Mouse (Mus musculus) gastrocnemius, postnatal 25 days (tissue): Measurements from ENCODE around the gene Myof. TPM values are rescaled to one million over a fixed set of nuclear protein-coding genes. Genes with fewer than 3 reads are reported as not detected.

Experiments
- DNase-seq: peaks from one replicate; pipeline ENCODE4 v3.0.0; 2022
- total RNA-seq, 2 experiments: library from RNA; stranded (reverse); gene quantifications; 1 replicate in 1 of 2; 2 replicates in 1 of 2; pipeline ENCODE4 v1.2.3; 2021

The Myof gene
- total RNA-seq, 2 experiments from 2014 or later: 5.3 to 8.8 TPM

- no peak for DNase-seq
Measured at GRCm38 (mm10) chr19:37946696-37947095, 96.7 kb downstream of the Myof start.

GRCm38 (mm10) chr19:37946053-37946452, 97.3 kb downstream of the Myof start:
- DNase-seq: no peak

GRCm38 (mm10) chr19:37939203-37939602, 104.2 kb downstream of the Myof start:
- DNase-seq: no peak

- no peak for DNase-seq
Measured at GRCm38 (mm10) chr19:37937092-37937491, 106.3 kb downstream of the Myof start.

GRCm38 (mm10) chr19:37934640-37935039, 108.7 kb downstream of the Myof start:
- DNase-seq: no peak

GRCm38 (mm10) chr19:37932198-37932597, 111.2 kb downstream of the Myof start:
- no peak for DNase-seq

- no peak for DNase-seq
Measured at GRCm38 (mm10) chr19:37927911-37928310, 115.5 kb downstream of the Myof start.

- no peak for DNase-seq
Measured at GRCm38 (mm10) chr19:37925323-37925722, 118.1 kb downstream of the Myof start.

- no peak for DNase-seq
Measured at GRCm38 (mm10) chr19:37924266-37924665, 119.1 kb downstream of the Myof start.

GRCm38 (mm10) chr19:37921098-37921497, 122.3 kb downstream of the Myof start:
- DNase-seq: no peak

GRCm38 (mm10) chr19:37918515-37918932, 124.9 kb downstream of the Myof start:
- no peak for DNase-seq

- DNase-seq: no peak
Measured at GRCm38 (mm10) chr19:37914261-37914660, 129.1 kb downstream of the Myof start.

GRCm38 (mm10) chr19:37912501-37912900, 130.9 kb downstream of the Myof start:
- DNase-seq: no peak

GRCm38 (mm10) chr19:37909830-37910261, 133.5 kb downstream of the Myof start:
- DNase-seq: no peak

- DNase-seq: peak; percentile 13
Measured at GRCm38 (mm10) chr19:37907451-37908320, 135.7 kb downstream of the Myof start.

GRCm38 (mm10) chr19:37906916-37907315, 136.5 kb downstream of the Myof start:
- no peak for DNase-seq

- DNase-seq: no peak
Measured at GRCm38 (mm10) chr19:37896081-37896480, 147.3 kb downstream of the Myof start.

- DNase-seq: no peak
Measured at GRCm38 (mm10) chr19:37891006-37891405, 152.4 kb downstream of the Myof start.

- no peak for DNase-seq
Measured at GRCm38 (mm10) chr19:37886355-37887120, 156.8 kb downstream of the Myof start.

GRCm38 (mm10) chr19:37881431-37882081, 161.8 kb downstream of the Myof start:
- no peak for DNase-seq

- DNase-seq: no peak
Measured at GRCm38 (mm10) chr19:37877511-37878167, 165.7 kb downstream of the Myof start.

- DNase-seq: no peak
Measured at GRCm38 (mm10) chr19:37876605-37877245, 166.7 kb downstream of the Myof start.
